Mouse (Mus musculus): ENCODE results near the gene Hist1h4f.

Hist1h4f gene

GRCm38 (mm10) chr13:23534368-23535131 lies 16.9 kb downstream of the Hist1h4f start:
- no peak for DNase-seq (ENCODE audit: low read depth, low spot score)

GRCm38 (mm10) chr13:23533560-23534367 lies 17.7 kb downstream of the Hist1h4f start, which contains the start of gene Hist1h2af:
Gene Hist1h2af, plus strand, starts transcription at chr13:23533906.
- peak; percentile 87 for DNase-seq (ENCODE audit: low read depth, low spot score)

- no peak for DNase-seq (ENCODE audit: low read depth, low spot score)
These were observed 19.0 kb downstream of the Hist1h4f start for GRCm38 (mm10) chr13:23532262-23533075.

GRCm38 (mm10) chr13:23530901-23531875 lies 20.3 kb downstream of the Hist1h4f start, which contains the start of gene Hist1h4h:
Gene Hist1h4h, plus strand, starts transcription at chr13:23531050.
- DNase-seq (ENCODE audit: low read depth, low spot score) = peak; percentile 94

- peak; percentile 70 for DNase-seq (ENCODE audit: low read depth, low spot score)
These were observed 21.1 kb downstream of the Hist1h4f start for GRCm38 (mm10) chr13:23530181-23530900.

- DNase-seq (ENCODE audit: low read depth, low spot score) = no peak
These were observed 21.8 kb downstream of the Hist1h4f start for GRCm38 (mm10) chr13:23529480-23530165.

- DNase-seq (ENCODE audit: low read depth, low spot score) = no peak
These were observed 22.4 kb downstream of the Hist1h4f start for GRCm38 (mm10) chr13:23529005-23529404.

GRCm38 (mm10) chr13:23526312-23526711 lies 25.1 kb downstream of the Hist1h4f start:
- DNase-seq (ENCODE audit: low read depth, low spot score) = peak; percentile 81

GRCm38 (mm10) chr13:23525901-23526300 lies 25.5 kb downstream of the Hist1h4f start:
- DNase-seq (ENCODE audit: low read depth, low spot score) = no peak

- DNase-seq (ENCODE audit: low read depth, low spot score) = peak; percentile 81
These were observed 26.8 kb downstream of the Hist1h4f start for GRCm38 (mm10) chr13:23524654-23525053.

- no peak for DNase-seq (ENCODE audit: low read depth, low spot score)
These were observed 27.5 kb downstream of the Hist1h4f start for GRCm38 (mm10) chr13:23523976-23524375.

GRCm38 (mm10) chr13:23521703-23522102 lies 29.7 kb downstream of the Hist1h4f start:
- peak; percentile 65 for DNase-seq (ENCODE audit: low read depth, low spot score)

GRCm38 (mm10) chr13:23519416-23519815 lies 32.0 kb downstream of the Hist1h4f start:
- DNase-seq (ENCODE audit: low read depth, low spot score) = peak; percentile 75

GRCm38 (mm10) chr13:23518885-23519284 lies 32.6 kb downstream of the Hist1h4f start:
- DNase-seq (ENCODE audit: low read depth, low spot score) = peak; percentile 82

GRCm38 (mm10) chr13:23518295-23518603 lies 33.2 kb downstream of the Hist1h4f start:
- no peak for DNase-seq (ENCODE audit: low read depth, low spot score)

- peak; percentile 85 for DNase-seq (ENCODE audit: low read depth, low spot score)
These were observed 33.7 kb downstream of the Hist1h4f start for GRCm38 (mm10) chr13:23517603-23518294.

GRCm38 (mm10) chr13:23516822-23517602 lies 34.4 kb downstream of the Hist1h4f start:
- peak; percentile 80 for DNase-seq (ENCODE audit: low read depth, low spot score)

All from c-Kit-negative CD71-positive TER-119-positive erythroid progenitor cells, embryonic 14.5 days (primary cell).